Mouse (Mus musculus): ENCODE data around the gene Gm13271.
"Not testable (repeated sequence)": the region's sequence is repeated elsewhere in the genome, so short reads cannot be mapped to it uniquely, and the experiment has no call there.

Gm13271 gene

GRCm38 (mm10) chr4:88754818-88755340 is at the start of gene Gm13271:
Gene Gm13271 (plus strand): TSS chr4:88754868.
- DNase-seq = not testable (repeated sequence)

- DNase-seq = no peak
Measured at GRCm38 (mm10) chr4:88705924-88706323, 48.7 kb upstream of the Gm13271 start.

GRCm38 (mm10) chr4:88707128-88707826 is 47.4 kb upstream of the Gm13271 start:
- no peak for DNase-seq

GRCm38 (mm10) chr4:88714281-88714680 is 40.4 kb upstream of the Gm13271 start:
- DNase-seq = no peak

- no peak for DNase-seq
Measured at GRCm38 (mm10) chr4:88715059-88715458, 39.6 kb upstream of the Gm13271 start.

- DNase-seq = no peak
Measured at GRCm38 (mm10) chr4:88718715-88719114, 36.0 kb upstream of the Gm13271 start.

GRCm38 (mm10) chr4:88721791-88722721 is 32.6 kb upstream of the Gm13271 start, which contains the start of the genes Gm26566 and Klhl9:
Gene Gm26566 (plus strand): TSS chr4:88721805.
Gene Klhl9 (minus strand): TSS chr4:88722465.
- peak; percentile 96 for DNase-seq

- DNase-seq = no peak
Measured at GRCm38 (mm10) chr4:88723497-88724090, 31.1 kb upstream of the Gm13271 start.

GRCm38 (mm10) chr4:88726727-88727126 is 27.9 kb upstream of the Gm13271 start:
- no peak for DNase-seq

GRCm38 (mm10) chr4:88727324-88727723 is 27.3 kb upstream of the Gm13271 start:
- peak; percentile 48 for DNase-seq

- peak; percentile 77 for DNase-seq
Measured at GRCm38 (mm10) chr4:88738480-88738879, 16.2 kb upstream of the Gm13271 start.

- no peak for DNase-seq
Measured at GRCm38 (mm10) chr4:88739036-88739435, 15.6 kb upstream of the Gm13271 start.

GRCm38 (mm10) chr4:88741426-88741825 is 13.2 kb upstream of the Gm13271 start:
- no peak for DNase-seq

GRCm38 (mm10) chr4:88742771-88743371 is 11.8 kb upstream of the Gm13271 start:
- DNase-seq = no peak

GRCm38 (mm10) chr4:88744207-88744606 is 10.5 kb upstream of the Gm13271 start:
- no peak for DNase-seq

GRCm38 (mm10) chr4:88749926-88750325 is 4.7 kb upstream of the Gm13271 start:
- no peak for DNase-seq

- DNase-seq = not testable (repeated sequence)
Measured at GRCm38 (mm10) chr4:88756581-88757513, 2.2 kb downstream of the Gm13271 start.

- DNase-seq = peak; percentile 94
Measured at GRCm38 (mm10) chr4:88757628-88758031, 3.0 kb downstream of the Gm13271 start.

- DNase-seq = not testable (repeated sequence)
Measured at GRCm38 (mm10) chr4:88758751-88759150, 4.1 kb downstream of the Gm13271 start.

GRCm38 (mm10) chr4:88759610-88760268 is 5.1 kb downstream of the Gm13271 start, which contains the start of gene Gm13283:
Gene Gm13283 (plus strand): TSS chr4:88760119.
- DNase-seq = not testable (repeated sequence)

- peak; percentile 91 for DNase-seq
Measured at GRCm38 (mm10) chr4:88760431-88760830, 5.8 kb downstream of the Gm13271 start.
